Mouse (Mus musculus) limb, embryonic 12.5 days (tissue): ENCODE measurements around the gene Dolk. TPM values are rescaled to one million over a fixed set of nuclear protein-coding genes. Genes with fewer than 3 reads are reported as not detected.

ENCODE experiments used
- ATAC-seq: fragments of 200-750 bp; cut with Nextera tagmentation; 2 replicates; pipeline ENCODE4 v1.8.0; 2017; ENCODE audit warnings: low read depth, moderate TSS enrichment; ENCODE audit not compliant: insufficient number of reproducible peaks, insufficient read depth, low FRiP score, low TSS enrichment
- H3K27ac ChIP-seq: fragments of 300-500 bp; sonication (generic); 2 replicates; pipeline ENCODE4 v1.5.1; 2016; ENCODE audit warnings: mild to moderate bottlenecking, moderate library complexity
- H3K27me3 ChIP-seq: fragments of 300-500 bp; sonication (generic); 2 replicates; pipeline ENCODE4 v1.6.1; 2016; ENCODE audit warnings: mild to moderate bottlenecking, moderate library complexity
- H3K36me3 ChIP-seq: fragments of 300-500 bp; sonication (generic); 2 replicates; pipeline ENCODE4 v1.6.1; 2016; ENCODE audit warnings: mild to moderate bottlenecking, moderate library complexity
- H3K4me1 ChIP-seq: fragments of 300-500 bp; sonication (generic); replicated peaks from 2 replicates; pipeline ENCODE4 v1.6.1; 2016
- H3K4me2 ChIP-seq: fragments of 300-500 bp; sonication (generic); 2 replicates; pipeline ENCODE4 v1.6.1; 2016; ENCODE audit warnings: mild to moderate bottlenecking, moderate library complexity
- H3K4me3 ChIP-seq: fragments of 300-500 bp; sonication (generic); replicated peaks from 2 replicates; pipeline ENCODE4 v1.5.1; 2016; ENCODE audit warnings: mild to moderate bottlenecking
- H3K9ac ChIP-seq: fragments of 300-500 bp; sonication (generic); replicated peaks from 2 replicates; pipeline ENCODE4 v1.6.1; 2016; ENCODE audit warnings: mild to moderate bottlenecking, moderate library complexity
- H3K9me3 ChIP-seq: fragments of 300-500 bp; sonication (generic); 2 replicates; pipeline ENCODE4 v1.6.1; 2016; ENCODE audit warnings: mild to moderate bottlenecking, moderate library complexity
- WGBS: fragments of 180-500 bp; shearing (Covaris S2); methylation state at CpG from one replicate; pipeline ENCODE4 v1.1.7; 2016; 5-methylcytosine and 5-hydroxymethylcytosine counted together
- polyA plus RNA-seq: library from polyadenylated mRNA; unstranded; fragments of >200 nt; fragmentation: Nextera tagmentation; extraction: Ambion mirVana; gene quantifications from 2 replicates; pipeline ENCODE4 v1.2.1, GENCODE M21; 2016

Gene Dolk
- polyA plus RNA-seq, 1 experiment from 2014 or later, result 28.7 TPM

DNA sequence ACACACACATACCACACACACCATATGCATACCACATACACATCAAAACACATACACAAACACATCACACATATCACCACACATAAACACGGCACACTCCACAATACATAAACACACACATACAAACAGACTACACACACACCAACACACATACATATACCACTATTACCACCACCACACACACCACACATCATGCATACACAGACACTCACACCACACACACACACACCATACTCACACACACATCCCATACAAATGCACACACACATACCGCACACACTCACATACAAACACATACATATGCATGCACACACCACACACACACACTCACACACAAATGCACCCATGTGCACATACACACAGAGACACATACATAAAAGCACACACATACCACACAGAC, 18.7 kb downstream of the Dolk start:
- Histone ChIP-seq H3K9ac (no peak overlapping the region), H3K27ac (no peak overlapping the region), H3K4me3 (no peak overlapping the region), H3K9me3 (no peaks in the 10 kb centered on the region), H3K36me3 (peaks cover 25% of the 10 kb centered on the region), H3K4me2 (no peak overlapping the region), H3K4me1 (peaks cover 37% of the 10 kb centered on the region), H3K27me3 (no peaks in the 10 kb centered on the region)
- WGBS, result 96% methylated on average over 2 of the region's 2 CpGs
- no peak for ATAC-seq

DNA sequence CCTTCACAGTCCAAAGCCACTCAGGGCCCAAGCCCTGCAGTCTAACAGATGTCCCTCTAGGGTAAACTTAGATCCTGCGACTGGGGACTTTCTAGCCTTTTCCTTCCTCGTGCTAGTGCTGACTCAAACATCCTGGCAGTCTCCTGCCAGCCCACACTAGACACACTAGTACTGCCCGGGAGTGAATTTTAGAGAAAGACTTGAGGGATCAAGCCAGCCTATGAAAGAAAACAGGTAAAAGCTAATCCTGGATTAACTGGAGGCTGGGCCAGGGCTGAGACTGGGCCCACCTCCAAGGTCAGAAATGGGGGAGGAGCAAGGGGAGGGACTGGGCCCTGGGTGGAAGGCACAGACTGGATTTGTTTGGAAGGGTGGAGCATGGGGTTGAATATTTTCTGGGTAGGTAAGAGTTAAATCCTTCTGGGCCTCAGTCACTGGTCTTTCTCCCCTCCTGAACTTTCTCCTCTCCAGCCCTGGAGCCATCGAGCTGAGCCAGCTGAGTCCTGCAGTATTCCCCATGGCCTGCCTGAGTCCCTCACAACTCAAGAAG, 19.7 kb downstream of the Dolk start:
- ATAC-seq, result 0 out of 2 replicates have a peak, but pooled peaks have one; percentile 56
- H3K4me1 ChIP-seq, result peaks cover 37% of the 10 kb centered on the region
- WGBS, result 20% methylated on average over 4 of the region's 4 CpGs
- peak overlapping the region; percentile 84 for H3K27ac ChIP-seq
- H3K27me3 ChIP-seq, result no peaks in the 10 kb centered on the region
- no peak overlapping the region; the same call in 1 of the 2 replicates for H3K4me3 ChIP-seq
- H3K9me3 ChIP-seq, result no peaks in the 10 kb centered on the region
- no peak overlapping the region; the same call in 1 of the 2 replicates for H3K9ac ChIP-seq
- H3K36me3 ChIP-seq, result peaks cover 35% of the 10 kb centered on the region
- H3K4me2 ChIP-seq, result peak overlapping the region; percentile 23

DNA sequence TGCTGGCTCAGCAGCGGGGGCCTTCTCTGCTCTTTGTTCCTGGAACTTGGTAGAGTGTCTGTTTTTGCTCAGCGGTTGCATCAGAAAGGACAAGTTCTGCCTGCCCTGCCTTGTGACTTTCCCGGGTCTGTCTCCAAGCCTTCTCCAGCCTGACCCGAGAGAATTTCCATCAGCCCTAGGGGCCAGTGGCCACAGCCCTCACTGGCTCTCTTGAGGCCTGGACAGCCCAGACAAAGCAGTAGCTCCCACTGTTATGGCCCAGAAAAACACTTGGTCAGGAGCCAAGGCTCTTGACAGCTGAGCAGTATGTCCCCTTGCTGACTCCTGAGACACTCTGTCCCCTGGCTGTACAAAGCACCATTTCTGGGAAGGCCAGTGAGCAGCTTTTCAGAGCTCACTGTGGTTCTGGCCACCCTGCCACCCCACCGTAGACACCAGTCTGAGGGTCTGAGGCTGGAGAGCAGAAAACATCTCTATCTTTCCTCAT, 20.3 kb downstream of the Dolk start, which contains the start of gene Phyhd1:
Phyhd1 (plus strand) TSS at position 437 of the 487 bp plus-strand sequence.
- H3K4me1 ChIP-seq, result peaks cover 37% of the 10 kb centered on the region
- peak within 1 kb of the TSS; percentile 23 for H3K4me2 ChIP-seq
- H3K4me3 ChIP-seq, result no peak within 1 kb of the TSS; the same call in 1 of the 2 replicates
- H3K27me3 ChIP-seq, result no peaks in the 10 kb centered on the region
- peak within 1 kb of the TSS; percentile 84 for H3K27ac ChIP-seq
- H3K9me3 ChIP-seq, result no peaks in the 10 kb centered on the region
- 31% methylated on average over 5 of the region's 5 CpGs for WGBS
- H3K9ac ChIP-seq, result peak within 1 kb of the TSS; percentile 14
- ATAC-seq, result no peak
- peaks cover 42% of the 10 kb centered on the region for H3K36me3 ChIP-seq

- Histone ChIP-seq H3K27ac (peak overlapping the region; percentile 84), H3K27me3 (no peaks in the 10 kb centered on the region), H3K4me3 (no peak overlapping the region), H3K9ac (peak overlapping the region; percentile 14; the same call in 1 of the 2 replicates), H3K4me2 (no peak overlapping the region), H3K36me3 (peaks cover 51% of the 10 kb centered on the region), H3K4me1 (peaks cover 34% of the 10 kb centered on the region), H3K9me3 (no peaks in the 10 kb centered on the region)
- ATAC-seq, result 0 out of 2 replicates have a peak, but pooled peaks have one; percentile 13
- 64% methylated on average over 7 of the region's 7 CpGs for WGBS
These were observed 21.2 kb downstream of the Dolk start for GRCm38 (mm10) chr2:30264671-30265519.

DNA sequence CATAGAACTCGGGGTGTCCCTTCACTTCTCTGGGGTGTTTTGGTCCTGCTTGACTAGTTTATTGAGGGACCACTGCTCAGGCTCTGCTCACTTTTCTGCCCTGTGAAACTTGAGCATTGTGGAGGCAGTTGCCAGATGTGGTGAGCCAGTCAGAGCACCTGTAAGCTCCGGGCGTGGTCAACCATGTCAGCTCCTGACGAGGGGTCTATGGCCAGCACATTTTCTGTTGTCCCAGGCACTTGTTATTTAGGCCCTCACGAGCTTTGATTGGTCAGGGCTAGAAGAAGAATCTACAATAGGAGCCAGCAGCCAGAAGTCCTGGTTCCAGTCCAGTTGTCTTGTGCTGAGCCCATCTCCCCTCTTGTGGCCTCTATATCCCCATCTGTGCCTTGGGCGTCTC, 22.3 kb downstream of the Dolk start:
- Histone ChIP-seq H3K4me3 (no peak overlapping the region), H3K4me2 (no peak overlapping the region), H3K9ac (no peak overlapping the region), H3K27me3 (no peaks in the 10 kb centered on the region), H3K9me3 (no peaks in the 10 kb centered on the region), H3K27ac (0 out of 2 replicates have a peak overlapping the region, but pooled peaks have one; percentile 84), H3K36me3 (peaks cover 62% of the 10 kb centered on the region), H3K4me1 (peaks cover 33% of the 10 kb centered on the region)
- WGBS, result 87% methylated on average over 6 of the region's 6 CpGs
- no peak for ATAC-seq

GRCm38 (mm10) chr2:30262840-30263441, 23.2 kb downstream of the Dolk start:
- no peak overlapping the region for H3K9ac ChIP-seq
- no peak overlapping the region for H3K4me2 ChIP-seq
- no peaks in the 10 kb centered on the region for H3K27me3 ChIP-seq
- peaks cover 33% of the 10 kb centered on the region for H3K4me1 ChIP-seq
- H3K4me3 ChIP-seq, result no peak overlapping the region
- no peak overlapping the region for H3K27ac ChIP-seq
- no peaks in the 10 kb centered on the region for H3K9me3 ChIP-seq
- peaks cover 71% of the 10 kb centered on the region for H3K36me3 ChIP-seq
- WGBS, result 82% methylated on average over 4 of the region's 4 CpGs
- ATAC-seq, result no peak

GRCm38 (mm10) chr2:30261921-30262839, 24.0 kb downstream of the Dolk start:
- no peak overlapping the region for H3K27ac ChIP-seq
- H3K4me2 ChIP-seq, result no peak overlapping the region
- 92% methylated on average over 18 of the region's 18 CpGs for WGBS

DNA sequence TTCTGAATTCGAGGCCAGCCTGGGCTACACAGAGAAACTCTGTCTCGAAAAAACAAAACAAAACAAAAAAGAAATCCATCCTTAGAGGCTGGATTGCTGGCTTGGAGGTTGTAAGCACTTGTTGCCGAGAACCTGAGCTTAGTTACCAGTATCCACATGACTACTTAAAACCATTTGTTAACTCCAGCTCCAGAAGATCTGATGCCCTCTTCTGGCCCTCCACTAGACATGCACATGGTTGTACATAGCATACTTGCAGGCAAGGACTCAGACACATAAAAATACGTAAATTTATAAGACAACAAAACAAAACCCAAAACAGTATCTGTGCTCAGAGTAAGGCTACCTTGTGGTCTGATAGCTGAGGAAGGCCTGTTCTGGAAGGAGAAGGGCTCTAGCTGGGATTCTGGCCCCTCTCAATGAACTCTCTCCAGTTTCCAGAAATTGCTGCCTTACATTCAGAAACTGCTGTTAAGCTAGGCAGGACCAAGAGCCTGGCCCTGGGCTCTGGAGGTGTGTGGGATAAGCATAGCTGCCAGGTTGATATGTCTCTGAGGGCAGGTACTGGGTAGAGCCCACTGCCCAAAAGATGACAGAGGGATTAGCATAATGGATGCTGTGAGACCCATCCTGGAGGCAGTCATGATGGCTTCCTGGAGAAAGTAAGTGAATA, 24.9 kb downstream of the Dolk start:
- no peak overlapping the region for H3K4me3 ChIP-seq
- no peaks in the 10 kb centered on the region for H3K27me3 ChIP-seq
- H3K36me3 ChIP-seq, result peaks cover 88% of the 10 kb centered on the region
- no peak overlapping the region for H3K27ac ChIP-seq
- no peak for ATAC-seq
- no peaks in the 10 kb centered on the region for H3K9me3 ChIP-seq
- peaks cover 24% of the 10 kb centered on the region for H3K4me1 ChIP-seq
- H3K4me2 ChIP-seq, result no peak overlapping the region
- WGBS, result 83% methylated on average over 4 of the region's 4 CpGs
- no peak overlapping the region for H3K9ac ChIP-seq

More at GRCm38 (mm10) chr2:30261921-30262839, 24.0 kb downstream of the Dolk start:
- Histone ChIP-seq H3K9ac (no peak overlapping the region), H3K27me3 (no peaks in the 10 kb centered on the region), H3K9me3 (no peaks in the 10 kb centered on the region), H3K36me3 (peaks cover 78% of the 10 kb centered on the region), H3K4me1 (peaks cover 33% of the 10 kb centered on the region), H3K4me3 (no peak overlapping the region)
- ATAC-seq, result no peak

DNA sequence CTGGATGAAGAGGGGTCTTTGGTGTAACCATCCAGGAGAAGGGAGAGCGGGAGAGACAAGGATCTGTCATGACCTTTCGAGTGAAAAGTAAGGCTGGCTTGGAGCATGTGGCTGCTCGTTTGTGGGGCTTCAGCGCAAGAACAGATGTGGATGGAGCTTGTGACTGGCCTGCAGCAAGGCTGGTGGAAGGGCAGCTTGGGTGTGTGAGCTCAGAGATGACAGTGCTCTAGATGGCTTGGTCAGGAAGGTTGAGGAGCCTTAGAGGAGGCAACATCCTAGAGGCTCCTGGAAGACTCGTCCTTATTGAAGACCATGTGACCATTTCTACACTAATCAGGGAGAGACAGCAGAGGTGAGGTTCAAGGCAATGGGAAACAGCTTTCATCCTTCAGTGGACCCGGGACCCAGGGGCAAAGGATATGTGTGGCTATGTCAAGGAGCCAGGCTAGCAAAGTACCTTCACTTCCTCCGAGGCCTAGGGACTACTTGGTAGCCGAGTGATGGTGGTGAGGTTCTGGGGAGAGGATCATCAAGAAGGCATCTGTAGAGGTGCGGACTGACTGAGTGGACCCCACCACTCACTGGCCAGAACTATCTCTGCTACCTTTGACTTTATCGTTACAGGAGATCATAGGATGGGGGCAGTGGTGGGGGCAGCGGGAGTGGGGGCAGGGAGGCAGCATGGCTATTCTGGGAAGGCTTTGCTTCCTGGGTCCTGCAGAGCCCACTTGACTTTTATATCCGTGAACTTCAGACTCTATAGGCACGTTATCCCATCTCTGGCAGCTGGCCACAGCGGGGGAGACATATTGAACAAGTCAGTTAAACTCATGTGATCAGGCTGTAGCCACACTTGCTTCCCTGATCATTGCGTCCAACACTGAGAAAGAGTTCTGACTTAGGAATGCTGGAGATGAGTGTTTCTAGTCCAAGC, 26.7 kb downstream of the Dolk start:
- H3K4me1 ChIP-seq, result peaks cover 6% of the 10 kb centered on the region; the same call in 1 of the 2 replicates
- no peak overlapping the region for H3K27ac ChIP-seq
- H3K36me3 ChIP-seq, result peaks cover 99% of the 10 kb centered on the region
- no peak overlapping the region for H3K9ac ChIP-seq
- no peaks in the 10 kb centered on the region for H3K27me3 ChIP-seq
- H3K9me3 ChIP-seq, result no peaks in the 10 kb centered on the region
- H3K4me2 ChIP-seq, result no peak overlapping the region
- H3K4me3 ChIP-seq, result no peak overlapping the region
- no peak for ATAC-seq
- 90% methylated on average over 15 of the region's 15 CpGs for WGBS
